Comparison of ENCODE assay signal across 15 mouse cellular contexts in genomic region chr13:76858078-76858482, GRCm38 (mm10).
DNase-seq lines count a peak whose midpoint lies in the region; ATAC-seq lines count a peak whose summit lies in the region.
"Had no signal": no experiment of that assay in that cellular context is flagged by ENCODE, and none has a peak within 500 bp of the region (broad histone marks: within the 10 kb centered on the region; RNA-seq: fewer than 3 reads in every experiment).

No protein-coding gene starts in this region.

- no peak overlapping the region for H3K9ac ChIP-seq in midbrain, embryonic 11.5 days (ENCODE audit: low read length)
- no peak overlapping the region for H3K9ac ChIP-seq in midbrain, embryonic 14.5 days (replicated peaks; ENCODE audit: low read length)
- H3K9ac ChIP-seq in forebrain, embryonic 14.5 days (ENCODE audit: low read length): no peak overlapping the region
- H3K9ac ChIP-seq: embryonic facial prominence, embryonic 15.5 days had no signal

- no peak for ATAC-seq in CD4-positive, CD25-positive, alpha-beta regulatory T cell, adult 4 months
- ATAC-seq in midbrain, embryonic 11.5 days (ENCODE audit: low FRiP score): 0 out of 2 replicates have a peak, but pooled peaks have one; percentile 35
- no peak for ATAC-seq in midbrain, embryonic 14.5 days (ENCODE audit: low FRiP score, low TSS enrichment)
- peak; percentile 65; the same call in 1 of the 2 replicates for ATAC-seq in forebrain, embryonic 14.5 days

- no peak overlapping the region for H3K4me2 ChIP-seq in midbrain, embryonic 11.5 days
- no peak overlapping the region for H3K4me2 ChIP-seq in midbrain, embryonic 14.5 days (ENCODE audit: low read length)
- no peak overlapping the region for H3K4me2 ChIP-seq in forebrain, embryonic 14.5 days (ENCODE audit: low read length)
- H3K4me2 ChIP-seq: embryonic facial prominence, embryonic 15.5 days had no signal

- H3K27me3 ChIP-seq in midbrain, embryonic 11.5 days (ENCODE audit: control insufficient read depth, insufficient read depth, low read length): no peaks in the 10 kb centered on the region
- H3K27me3 ChIP-seq in midbrain, embryonic 14.5 days (ENCODE audit: control insufficient read depth, insufficient read depth, low read length): no peaks in the 10 kb centered on the region
- no peaks in the 10 kb centered on the region for H3K27me3 ChIP-seq in forebrain, embryonic 14.5 days (replicated peaks; ENCODE audit: control insufficient read depth, insufficient read depth, low read length)
- H3K27me3 ChIP-seq: embryonic facial prominence, embryonic 15.5 days had no signal

- H3K27ac ChIP-seq in midbrain, embryonic 11.5 days (ENCODE audit: low read depth, low read length): no peak overlapping the region
- no peak overlapping the region for H3K27ac ChIP-seq in midbrain, embryonic 14.5 days (replicated peaks; ENCODE audit: low read depth, low read length)
- H3K27ac ChIP-seq in forebrain, embryonic 14.5 days (ENCODE audit: low read depth, low read length): no peak overlapping the region
- H3K27ac ChIP-seq: embryonic facial prominence, embryonic 15.5 days; gastrocnemius, adult 2 months had no signal

- no peaks in the 10 kb centered on the region for H3K9me3 ChIP-seq in midbrain, embryonic 11.5 days (ENCODE audit: control insufficient read depth, low read length)
- no peaks in the 10 kb centered on the region for H3K9me3 ChIP-seq in midbrain, embryonic 14.5 days (ENCODE audit: control insufficient read depth, low read length)
- H3K9me3 ChIP-seq in forebrain, embryonic 14.5 days (replicated peaks; ENCODE audit: control insufficient read depth, low read length): no peaks in the 10 kb centered on the region
- H3K9me3 ChIP-seq: embryonic facial prominence, embryonic 15.5 days had no signal

- DNase-seq in CD4-positive, CD25-positive, alpha-beta regulatory T cell, adult 2 months (ENCODE audit: low read depth, low spot score): peak; percentile 3
- no peak for DNase-seq in midbrain, embryonic 11.5 days (ENCODE audit: low spot score, missing footprints)
- no peak for DNase-seq in midbrain, embryonic 14.5 days
- peak; percentile 12 for DNase-seq in forebrain, embryonic 14.5 days (ENCODE audit: low spot score)
- DNase-seq in retina, embryonic 14.5 days (ENCODE audit: low spot score): peak; percentile 12
- DNase-seq in urinary bladder, postnatal 4 days (ENCODE audit: low spot score in 2 of 2): no peak
- no peak for DNase-seq in cerebellum, postnatal 14 days
- DNase-seq: adrenal gland, postnatal 14 days; cerebellum, adult 11 months; gastrocnemius, adult 2 months; kidney, adult 18-20 months; left cerebral cortex, postnatal 4 days; lung, postnatal 10 days had no signal

- no peak overlapping the region for H3K4me3 ChIP-seq in midbrain, embryonic 11.5 days (ENCODE audit: low read depth, low read length)
- H3K4me3 ChIP-seq in midbrain, embryonic 14.5 days (replicated peaks; ENCODE audit: low read depth, low read length): no peak overlapping the region
- H3K4me3 ChIP-seq in forebrain, embryonic 14.5 days (ENCODE audit: low read depth, low read length): no peak overlapping the region
- H3K4me3 ChIP-seq: embryonic facial prominence, embryonic 15.5 days; gastrocnemius, adult 2 months had no signal

- no peaks in the 10 kb centered on the region for H3K4me1 ChIP-seq in midbrain, embryonic 11.5 days (ENCODE audit: control insufficient read depth, insufficient read depth, low read length)
- no peaks in the 10 kb centered on the region for H3K4me1 ChIP-seq in midbrain, embryonic 14.5 days (ENCODE audit: control insufficient read depth, insufficient read depth, low read length)
- peaks cover 3% of the 10 kb centered on the region; the same call in 1 of the 2 replicates for H3K4me1 ChIP-seq in forebrain, embryonic 14.5 days (ENCODE audit: control insufficient read depth, insufficient read depth, low read length)
- H3K4me1 ChIP-seq: embryonic facial prominence, embryonic 15.5 days had no signal

- H3K36me3 ChIP-seq in midbrain, embryonic 11.5 days (ENCODE audit: control insufficient read depth, insufficient read depth, low read length): no peaks in the 10 kb centered on the region
- no peaks in the 10 kb centered on the region for H3K36me3 ChIP-seq in midbrain, embryonic 14.5 days (ENCODE audit: control insufficient read depth, insufficient read depth, low read length)
- H3K36me3 ChIP-seq in forebrain, embryonic 14.5 days (ENCODE audit: control insufficient read depth, insufficient read depth, low read length): no peaks in the 10 kb centered on the region
- H3K36me3 ChIP-seq: embryonic facial prominence, embryonic 15.5 days had no signal

- whole genome bisulfite sequencing in midbrain, embryonic 11.5 days: 56% methylated on average over 2 of the region's 2 CpGs
- WGBS in midbrain, embryonic 14.5 days: 45% methylated on average over 2 of the region's 2 CpGs
- 20% methylated on average over 2 of the region's 2 CpGs for WGBS in forebrain, embryonic 14.5 days

Comparison
In these comparisons a context has a peak if more than half of its experiments do, and no peak if none do; other contexts are left out.
1. ATAC-seq: peak in midbrain, embryonic 11.5 days (single experiment) and forebrain, embryonic 14.5 days (single experiment); none in CD4-positive, CD25-positive, alpha-beta regulatory T cell, adult 4 months (single experiment) and midbrain, embryonic 14.5 days (single experiment).
2. DNase-seq: peak in CD4-positive, CD25-positive, alpha-beta regulatory T cell, adult 2 months (single experiment), forebrain, embryonic 14.5 days (single experiment) and retina, embryonic 14.5 days (single experiment); none in midbrain, embryonic 11.5 days (single experiment), midbrain, embryonic 14.5 days (single experiment), urinary bladder, postnatal 4 days (0 of 2) and cerebellum, postnatal 14 days (0 of 2).